Mouse (Mus musculus): Measurements from ENCODE around the gene Man2c1. TPM values are rescaled to one million over a fixed set of nuclear protein-coding genes. Genes with fewer than 3 reads are reported as not detected.
A peak's percentile ranks its signal among the peaks of the same experiment; 100 is the strongest.

Gene Man2c1
- 69.3 and 70.0 TPM in 2 replicates for polyA plus RNA-seq (2015; fragmentation: Nextera tagmentation; extraction: Ambion mirVana)

GRCm38 (mm10) chr9:57130577-57131433 lies at the start of gene Man2c1:
TSS of gene Man2c1 (plus strand) at chr9:57130690.
- H3K27me3 ChIP-seq = no peaks in the 10 kb centered on the region
- H3K27ac ChIP-seq = peak within 1 kb of the TSS; percentile 92
- H3K4me3 ChIP-seq (replicated peaks) = peak within 1 kb of the TSS; percentile 56
- ATAC-seq = peak; percentile 95
- H3K4me1 ChIP-seq (replicated peaks) = peaks cover 15% of the 10 kb centered on the region
- H3K4me2 ChIP-seq (replicated peaks) = peak within 1 kb of the TSS; percentile 67
- peak within 1 kb of the TSS; percentile 64 for H3K9ac ChIP-seq (replicated peaks)
- peaks cover 40% of the 10 kb centered on the region for H3K36me3 ChIP-seq
- WGBS = under 1% methylated on average over 57 of the region's 58 CpGs
- H3K9me3 ChIP-seq = no peaks in the 10 kb centered on the region

DNA sequence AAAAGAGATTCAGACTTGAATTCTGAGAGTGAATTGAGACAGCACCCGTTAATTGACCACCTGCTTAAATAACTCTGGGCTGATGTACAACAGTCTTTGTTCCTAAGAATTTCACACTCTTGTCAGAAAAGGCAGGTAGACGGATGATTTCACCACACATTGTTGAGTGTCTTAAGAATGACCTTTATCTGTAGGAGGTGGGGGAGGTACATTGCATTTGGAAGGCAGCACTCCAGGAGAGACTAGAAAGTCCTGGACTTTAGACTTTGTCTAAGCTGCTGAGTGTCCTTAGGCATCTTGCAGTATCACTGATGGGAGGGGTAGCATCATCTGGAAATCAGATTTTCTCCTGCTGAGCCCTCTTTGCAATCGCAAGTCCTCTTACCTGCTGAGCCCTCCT lies 48.3 kb upstream of the Man2c1 start:
- Histone ChIP-seq H3K27ac (no peak overlapping the region), H3K9ac (replicated peaks) (no peak overlapping the region), H3K4me3 (replicated peaks) (no peak overlapping the region), H3K4me1 (replicated peaks) (peaks cover 10% of the 10 kb centered on the region), H3K4me2 (replicated peaks) (no peak overlapping the region), H3K9me3 (no peaks in the 10 kb centered on the region), H3K36me3 (peaks cover 14% of the 10 kb centered on the region), H3K27me3 (no peaks in the 10 kb centered on the region)
- ATAC-seq = no peak
- WGBS = 86% methylated on average over 3 of the region's 3 CpGs

DNA sequence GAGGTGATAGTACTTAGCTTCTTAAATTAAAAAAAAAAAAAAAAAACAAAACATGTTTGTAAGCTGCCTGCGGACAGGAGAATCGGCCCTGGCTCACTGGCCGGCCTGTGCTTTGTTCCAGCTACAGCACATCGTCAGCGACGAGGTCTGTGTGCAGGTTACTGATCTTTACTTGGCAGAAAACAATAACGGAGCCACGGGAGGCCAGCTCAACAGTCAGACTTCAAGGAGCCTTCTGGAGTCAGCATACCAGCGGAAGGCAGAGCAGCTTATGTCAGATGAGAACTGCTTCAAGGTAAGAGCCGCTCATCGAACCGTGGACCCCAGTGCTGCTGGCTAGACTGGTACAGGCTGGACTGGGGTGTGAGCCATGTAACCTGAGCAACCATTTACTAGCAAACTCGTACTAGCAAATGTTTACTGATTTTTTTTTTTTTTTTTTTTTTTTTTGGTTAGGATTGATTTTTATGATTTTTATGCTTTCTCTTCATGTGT lies 13.2 kb upstream of the Man2c1 start:
- Histone ChIP-seq H3K27me3 (no peaks in the 10 kb centered on the region), H3K4me3 (replicated peaks) (no peak overlapping the region), H3K27ac (no peak overlapping the region)

DNA sequence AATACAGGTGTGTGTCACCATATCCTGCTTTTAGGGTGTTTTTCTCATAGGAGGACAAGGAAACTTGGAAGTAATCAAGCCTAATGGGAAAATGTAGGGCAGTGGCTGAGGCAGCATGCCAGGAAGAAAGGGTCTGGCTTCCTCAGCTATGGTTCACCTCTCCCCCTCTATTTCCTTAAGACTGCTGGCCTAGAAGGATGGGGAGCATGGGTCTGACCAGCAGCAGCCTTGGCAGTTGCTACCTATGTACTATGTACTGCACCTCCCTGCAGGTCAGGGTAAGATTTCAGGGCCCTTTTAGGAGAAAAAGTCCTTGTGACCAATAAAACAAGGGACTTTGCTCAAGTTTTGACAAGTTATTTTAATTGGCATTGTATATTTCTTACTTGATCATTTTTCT lies 849 bp upstream of the Man2c1 start:
- ATAC-seq = no peak
- Histone ChIP-seq H3K9me3 (no peaks in the 10 kb centered on the region), H3K4me2 (replicated peaks) (peak overlapping the region; percentile 67), H3K36me3 (peaks cover 39% of the 10 kb centered on the region), H3K9ac (replicated peaks) (no peak overlapping the region; the same call in 1 of the 2 replicates), H3K27ac (no peak overlapping the region), H3K4me3 (replicated peaks) (peak overlapping the region; percentile 56; the same call in 1 of the 2 replicates), H3K27me3 (no peaks in the 10 kb centered on the region), H3K4me1 (replicated peaks) (peaks cover 15% of the 10 kb centered on the region)

More for the DNA sequence above, 13.2 kb upstream of the Man2c1 start:
- no peak overlapping the region for H3K4me2 ChIP-seq (replicated peaks)
- peaks cover 83% of the 10 kb centered on the region for H3K36me3 ChIP-seq
- H3K9me3 ChIP-seq = no peaks in the 10 kb centered on the region
- no peaks in the 10 kb centered on the region for H3K4me1 ChIP-seq (replicated peaks)
- ATAC-seq = no peak
- no peak overlapping the region for H3K9ac ChIP-seq (replicated peaks)
- WGBS = 90% methylated on average over 13 of the region's 13 CpGs

DNA sequence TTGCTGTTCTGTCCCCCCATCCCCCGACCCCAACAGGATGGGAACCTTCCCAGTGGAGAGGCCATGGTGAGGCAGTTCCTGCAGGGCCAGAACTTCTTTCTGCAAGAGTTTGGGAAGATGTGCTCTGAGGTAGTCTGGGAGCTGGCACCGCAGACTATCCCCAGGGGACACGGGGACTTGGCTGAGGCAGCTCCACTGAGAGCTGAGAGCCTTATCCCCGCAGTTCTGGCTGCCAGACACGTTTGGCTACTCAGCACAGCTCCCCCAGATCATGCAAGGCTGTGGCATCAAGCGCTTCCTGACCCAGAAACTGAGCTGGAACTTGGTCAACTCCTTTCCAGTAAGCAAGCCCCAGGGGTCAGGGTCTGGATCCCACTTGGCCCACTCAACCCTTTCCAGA lies 6.8 kb downstream of the Man2c1 start:
- no peak overlapping the region for H3K4me2 ChIP-seq (replicated peaks)
- WGBS = 91% methylated on average over 6 of the region's 6 CpGs
- no peaks in the 10 kb centered on the region for H3K4me1 ChIP-seq (replicated peaks)
- H3K9ac ChIP-seq (replicated peaks) = no peak overlapping the region
- H3K9me3 ChIP-seq = no peaks in the 10 kb centered on the region
- H3K4me3 ChIP-seq (replicated peaks) = no peak overlapping the region
- no peaks in the 10 kb centered on the region for H3K27me3 ChIP-seq
- ATAC-seq = no peak
- no peak overlapping the region for H3K27ac ChIP-seq
- H3K36me3 ChIP-seq = peaks cover 78% of the 10 kb centered on the region

DNA sequence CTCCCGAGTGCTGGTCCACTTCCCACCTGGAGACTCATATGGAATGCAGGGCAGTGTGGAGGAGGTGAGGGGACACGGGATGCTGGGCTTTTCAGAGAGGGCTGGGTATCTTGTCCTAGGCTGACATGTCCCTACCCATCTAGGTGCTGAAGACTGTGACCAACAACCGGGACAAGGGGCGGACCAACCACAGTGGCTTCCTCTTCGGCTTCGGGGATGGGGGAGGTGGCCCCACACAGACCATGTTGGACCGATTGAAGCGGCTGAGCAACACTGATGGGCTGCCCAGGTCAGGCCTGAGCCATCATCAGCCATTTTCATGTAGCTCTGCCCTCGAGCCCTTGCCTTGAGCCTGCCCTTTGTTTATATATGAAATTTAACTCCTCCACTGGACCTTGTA lies 7.3 kb downstream of the Man2c1 start:
- Histone ChIP-seq H3K4me3 (replicated peaks) (no peak overlapping the region), H3K4me2 (replicated peaks) (no peak overlapping the region), H3K27me3 (no peaks in the 10 kb centered on the region), H3K9ac (replicated peaks) (no peak overlapping the region), H3K27ac (no peak overlapping the region), H3K36me3 (peaks cover 83% of the 10 kb centered on the region), H3K4me1 (replicated peaks) (no peaks in the 10 kb centered on the region), H3K9me3 (no peaks in the 10 kb centered on the region)
- ATAC-seq = no peak
- WGBS = 89% methylated on average over 9 of the region's 9 CpGs

DNA sequence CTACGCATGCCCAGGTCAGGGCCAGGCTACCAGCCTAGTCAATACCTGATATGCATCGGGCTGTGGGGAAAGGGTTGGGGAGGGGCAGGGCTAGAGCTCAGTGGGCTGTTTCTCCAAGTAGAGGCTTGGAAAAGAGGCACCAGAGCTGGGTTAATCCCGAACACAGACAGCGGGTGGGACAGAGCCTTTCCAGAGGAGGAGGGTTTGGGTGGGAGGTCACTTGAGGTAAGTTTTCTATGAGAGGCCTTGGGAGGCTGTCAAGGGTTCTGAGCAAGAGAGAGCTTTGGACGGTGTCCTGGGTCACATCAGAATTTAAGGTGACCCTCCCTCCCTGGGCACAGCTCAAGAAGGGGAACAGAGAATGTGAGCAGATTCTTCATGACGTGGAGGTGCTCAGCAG lies 8.0 kb downstream of the Man2c1 start:
- ATAC-seq = no peak
- Histone ChIP-seq H3K36me3 (peaks cover 89% of the 10 kb centered on the region), H3K9ac (replicated peaks) (no peak overlapping the region), H3K4me1 (replicated peaks) (no peaks in the 10 kb centered on the region), H3K27me3 (no peaks in the 10 kb centered on the region), H3K4me2 (replicated peaks) (no peak overlapping the region), H3K9me3 (no peaks in the 10 kb centered on the region), H3K4me3 (replicated peaks) (no peak overlapping the region), H3K27ac (no peak overlapping the region)
- 95% methylated on average over 6 of the region's 6 CpGs for WGBS

DNA sequence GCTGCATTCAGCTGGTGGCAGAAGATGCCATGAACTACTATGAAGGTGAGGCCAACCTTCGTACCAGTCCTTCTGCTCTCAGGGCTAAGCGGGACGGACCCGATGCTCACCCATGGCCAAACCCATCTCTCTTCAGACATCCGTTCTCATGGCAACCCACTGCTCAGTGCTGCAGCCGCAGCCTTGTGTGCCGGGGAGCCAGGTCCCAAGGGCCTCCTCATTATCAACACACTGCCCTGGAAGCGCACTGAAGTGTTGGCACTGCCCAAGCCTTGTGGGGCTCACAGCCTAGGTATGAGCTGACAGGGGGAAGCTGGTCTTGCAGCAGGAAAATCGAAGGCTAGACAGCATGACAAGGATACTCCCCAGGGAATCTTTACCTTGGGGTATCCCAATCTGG lies 8.6 kb downstream of the Man2c1 start:
- H3K4me1 ChIP-seq (replicated peaks) = no peaks in the 10 kb centered on the region
- H3K9me3 ChIP-seq = no peaks in the 10 kb centered on the region
- H3K36me3 ChIP-seq = peaks cover 95% of the 10 kb centered on the region
- H3K9ac ChIP-seq (replicated peaks) = 0 out of 2 replicates have a peak overlapping the region, but pooled peaks have one; percentile 4
- H3K27ac ChIP-seq = no peak overlapping the region
- no peaks in the 10 kb centered on the region for H3K27me3 ChIP-seq
- WGBS = 87% methylated on average over 9 of the region's 9 CpGs
- H3K4me3 ChIP-seq (replicated peaks) = no peak overlapping the region
- ATAC-seq = 0 out of 2 replicates have a peak, but pooled peaks have one; percentile 7
- H3K4me2 ChIP-seq (replicated peaks) = no peak overlapping the region

GRCm38 (mm10) chr9:57139571-57139970 lies 9.1 kb downstream of the Man2c1 start:
- Histone ChIP-seq H3K4me2 (replicated peaks) (no peak overlapping the region), H3K4me3 (replicated peaks) (no peak overlapping the region), H3K36me3 (peaks cover 96% of the 10 kb centered on the region), H3K9ac (replicated peaks) (0 out of 2 replicates have a peak overlapping the region, but pooled peaks have one; percentile 4), H3K4me1 (replicated peaks) (no peaks in the 10 kb centered on the region), H3K9me3 (no peaks in the 10 kb centered on the region), H3K27ac (no peak overlapping the region), H3K27me3 (no peaks in the 10 kb centered on the region)
- 0 out of 2 replicates have a peak, but pooled peaks have one; percentile 10 for ATAC-seq
- 82% methylated on average over 5 of the region's 5 CpGs for WGBS

DNA sequence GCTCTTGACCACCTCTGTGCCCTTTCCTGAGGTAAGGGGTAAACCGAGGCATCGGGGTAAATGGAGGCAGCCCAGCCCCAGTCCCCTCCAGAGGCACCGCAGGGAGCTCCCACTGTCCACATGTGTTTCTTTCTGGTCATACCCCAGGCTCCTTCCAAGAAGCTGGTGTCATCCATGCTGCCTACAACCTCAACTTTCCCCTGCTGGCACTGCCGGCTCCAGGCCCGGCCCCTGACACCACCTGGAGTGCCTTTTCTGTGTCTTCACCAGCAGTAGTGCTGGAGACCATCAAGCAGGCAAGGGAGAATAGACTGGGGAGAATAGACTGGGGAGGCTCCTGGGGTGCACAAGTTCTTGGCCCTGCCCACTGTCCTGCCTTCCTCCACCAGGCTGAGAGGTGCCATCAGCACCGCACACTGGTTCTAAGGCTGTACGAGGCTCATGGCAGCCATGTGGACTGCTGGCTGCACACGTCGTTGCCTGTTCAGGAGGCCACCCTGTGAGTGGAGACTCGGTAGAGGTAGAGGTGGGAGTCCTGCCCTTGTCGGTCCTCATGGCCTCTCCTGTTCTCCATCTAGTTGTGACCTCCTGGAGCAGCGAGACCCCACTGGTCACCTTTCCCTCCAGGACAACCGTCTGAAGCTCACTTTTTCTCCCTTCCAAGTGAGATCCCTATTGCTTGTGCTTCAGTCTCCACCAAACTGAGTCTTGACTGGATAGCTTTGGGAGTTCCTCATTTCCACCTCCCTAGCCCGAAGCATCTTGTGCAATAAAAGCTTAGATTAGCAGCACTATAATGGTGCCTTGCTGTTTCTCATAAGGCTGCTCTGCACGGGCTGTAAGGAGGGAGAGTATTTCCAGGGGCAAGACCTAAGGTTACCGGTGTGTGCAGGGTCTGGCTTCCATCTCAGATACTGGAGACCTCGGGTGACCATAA lies 11.2 kb downstream of the Man2c1 start:
- Histone ChIP-seq H3K27me3 (no peaks in the 10 kb centered on the region), H3K27ac (no peak overlapping the region), H3K36me3 (peaks cover 81% of the 10 kb centered on the region), H3K9ac (replicated peaks) (no peak overlapping the region), H3K4me1 (replicated peaks) (peaks cover under 1% of the 10 kb centered on the region), H3K4me2 (replicated peaks) (no peak overlapping the region), H3K9me3 (no peaks in the 10 kb centered on the region), H3K4me3 (replicated peaks) (no peak overlapping the region)
- WGBS = 93% methylated on average over 17 of the region's 17 CpGs
- ATAC-seq = no peak

DNA sequence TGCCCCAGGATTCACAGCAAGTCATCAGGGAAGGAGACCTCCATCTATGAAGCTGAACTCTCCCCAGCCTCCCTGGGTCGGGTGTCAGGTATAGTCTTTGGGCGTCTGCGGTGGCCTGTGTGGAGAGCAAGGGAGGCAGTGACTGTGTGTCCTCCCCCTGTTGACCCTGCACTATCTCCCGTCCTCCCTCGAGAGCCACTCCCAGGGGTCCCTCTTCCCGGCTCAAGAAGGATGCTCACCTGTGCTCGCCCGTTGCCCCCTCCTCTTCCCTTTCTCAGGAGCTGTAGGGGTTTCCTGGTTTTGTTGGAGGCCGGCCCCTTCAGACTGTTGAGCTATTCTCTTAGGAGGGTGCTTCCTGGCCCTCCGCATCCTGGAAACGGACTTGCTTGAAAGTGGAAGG lies 12.7 kb downstream of the Man2c1 start:
- 90% methylated on average over 11 of the region's 11 CpGs for WGBS
- peaks cover 65% of the 10 kb centered on the region for H3K36me3 ChIP-seq
- no peak for ATAC-seq

DNA sequence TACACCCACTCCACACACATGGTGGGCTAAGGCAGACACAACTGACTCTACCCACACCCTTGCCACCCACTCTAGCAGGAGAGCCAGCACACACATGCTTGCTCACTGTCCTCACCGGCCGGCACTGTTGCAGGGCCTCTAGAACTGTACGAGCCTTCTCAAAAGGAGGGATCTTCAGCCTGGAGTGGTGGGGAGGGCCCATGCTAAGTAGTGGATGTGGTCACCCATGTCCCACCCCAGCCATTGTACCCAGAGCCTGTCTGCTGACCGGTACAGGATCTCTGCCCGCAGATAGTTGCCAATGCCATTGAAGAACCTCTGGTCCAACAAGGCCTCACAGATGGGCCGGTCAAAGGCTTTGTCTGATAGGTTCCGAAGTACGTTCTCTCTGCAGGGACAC lies 14.3 kb downstream of the Man2c1 start:
- H3K4me3 ChIP-seq (replicated peaks) = no peak overlapping the region
- H3K9me3 ChIP-seq = no peaks in the 10 kb centered on the region
- 94% methylated on average over 8 of the region's 8 CpGs for WGBS
- H3K4me1 ChIP-seq (replicated peaks) = peaks cover 22% of the 10 kb centered on the region
- H3K9ac ChIP-seq (replicated peaks) = no peak overlapping the region; the same call in 1 of the 2 replicates
- peaks cover 49% of the 10 kb centered on the region for H3K36me3 ChIP-seq
- ATAC-seq = no peak
- no peak overlapping the region for H3K27ac ChIP-seq
- H3K27me3 ChIP-seq = no peaks in the 10 kb centered on the region
- H3K4me2 ChIP-seq (replicated peaks) = no peak overlapping the region

More for the DNA sequence above, 12.7 kb downstream of the Man2c1 start:
- Histone ChIP-seq H3K4me3 (replicated peaks) (no peak overlapping the region), H3K27ac (no peak overlapping the region), H3K9ac (replicated peaks) (no peak overlapping the region), H3K4me2 (replicated peaks) (no peak overlapping the region), H3K27me3 (no peaks in the 10 kb centered on the region), H3K4me1 (replicated peaks) (peaks cover 10% of the 10 kb centered on the region), H3K9me3 (no peaks in the 10 kb centered on the region)

Data from midbrain, embryonic 13.5 days (tissue).